Mouse (Mus musculus): ENCODE results near the gene Tfr2.

Tfr2 gene

DNA sequence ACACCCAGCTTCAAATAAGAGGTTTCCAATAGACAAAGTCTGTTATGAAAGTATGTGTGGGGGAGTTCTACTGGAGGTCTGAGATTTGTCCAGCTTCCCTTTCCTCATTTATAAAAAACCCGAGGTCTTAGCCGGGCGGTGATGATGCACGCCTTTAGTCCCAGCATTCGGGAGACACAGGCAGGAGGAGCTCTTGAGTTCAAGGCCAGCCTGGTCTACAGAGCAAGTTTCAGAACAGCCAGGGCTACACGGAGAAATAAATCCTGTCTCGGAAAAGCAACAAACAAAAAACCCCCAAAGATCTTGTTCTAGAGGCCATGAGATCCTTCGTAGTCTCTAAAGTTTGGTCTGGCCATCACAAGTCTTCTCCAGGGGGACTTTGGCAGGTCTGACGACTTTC is 58.4 kb downstream of the Tfr2 start:
- DNase-seq (ENCODE audit: low spot score), result no peak

DNA sequence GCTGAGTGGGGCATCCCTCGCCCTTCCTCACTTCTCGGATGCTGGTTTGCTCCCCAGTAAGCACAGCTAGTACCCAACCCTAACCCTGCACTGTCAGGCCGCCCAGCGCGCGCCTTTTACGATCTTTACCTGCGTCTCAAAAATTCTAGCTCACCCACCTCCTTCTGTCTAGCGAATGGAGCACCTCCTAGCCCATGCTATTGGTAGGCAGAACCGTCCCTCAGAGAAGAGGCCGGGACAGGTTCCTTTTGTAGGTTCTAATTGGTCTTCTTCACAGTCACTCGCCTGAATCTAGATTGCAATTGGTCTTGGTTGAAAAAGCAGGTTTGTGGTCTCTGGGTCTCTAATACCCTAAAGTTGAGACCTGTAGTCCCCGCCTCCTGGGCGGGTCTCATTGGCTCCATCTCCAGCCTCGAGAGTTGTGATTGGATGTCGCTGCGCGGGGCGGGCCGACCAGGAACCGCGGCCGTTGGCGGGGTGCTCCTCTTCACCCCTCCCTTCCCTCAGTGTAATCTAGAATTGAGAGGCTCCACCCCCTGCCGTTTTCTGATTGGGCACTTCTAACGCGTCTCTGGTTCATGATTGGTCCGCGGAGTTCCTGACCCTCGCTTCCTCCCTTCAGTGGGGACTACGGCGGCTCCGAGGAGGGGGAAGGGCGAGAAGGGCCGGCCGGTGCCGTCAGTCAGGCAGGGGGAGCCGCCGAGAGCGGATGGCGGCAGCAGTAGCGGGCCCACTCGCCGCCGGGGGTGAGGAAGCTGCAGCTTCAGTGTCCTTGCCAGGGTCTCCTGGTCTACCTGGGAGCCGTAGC is 59.1 kb downstream of the Tfr2 start, which contains the start of the genes Fbxo24, Lrch4 and Gm20605:
Fbxo24 (minus strand) TSS at position 505 of the 808 bp plus-strand sequence.
Lrch4 (plus strand) TSS at position 624 of the 808 bp plus-strand sequence.
Gm20605 (plus strand) TSS at position 678 of the 808 bp plus-strand sequence.
- peak; percentile 100 for DNase-seq (ENCODE audit: low spot score)

DNA sequence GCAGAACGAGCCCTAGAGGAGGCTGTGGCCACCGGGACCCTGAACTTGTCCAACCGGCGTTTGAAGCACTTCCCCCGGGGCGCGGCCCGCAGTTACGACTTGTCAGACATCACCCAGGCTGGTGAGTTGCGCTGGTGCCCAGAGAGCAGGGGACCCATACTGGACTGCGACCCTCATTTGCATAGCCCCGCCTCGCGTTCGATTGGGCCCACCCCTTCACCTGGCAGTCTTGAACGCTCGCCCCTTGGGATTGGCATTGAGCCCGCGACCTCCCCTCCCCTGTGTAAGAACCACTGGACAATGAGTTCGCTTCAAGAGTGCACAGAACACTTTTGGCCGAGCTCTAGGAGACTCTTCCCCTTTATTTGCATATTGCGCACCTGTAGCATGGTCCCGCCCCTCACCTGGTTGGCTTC is 59.7 kb downstream of the Tfr2 start:
- DNase-seq (ENCODE audit: low spot score), result no peak

DNA sequence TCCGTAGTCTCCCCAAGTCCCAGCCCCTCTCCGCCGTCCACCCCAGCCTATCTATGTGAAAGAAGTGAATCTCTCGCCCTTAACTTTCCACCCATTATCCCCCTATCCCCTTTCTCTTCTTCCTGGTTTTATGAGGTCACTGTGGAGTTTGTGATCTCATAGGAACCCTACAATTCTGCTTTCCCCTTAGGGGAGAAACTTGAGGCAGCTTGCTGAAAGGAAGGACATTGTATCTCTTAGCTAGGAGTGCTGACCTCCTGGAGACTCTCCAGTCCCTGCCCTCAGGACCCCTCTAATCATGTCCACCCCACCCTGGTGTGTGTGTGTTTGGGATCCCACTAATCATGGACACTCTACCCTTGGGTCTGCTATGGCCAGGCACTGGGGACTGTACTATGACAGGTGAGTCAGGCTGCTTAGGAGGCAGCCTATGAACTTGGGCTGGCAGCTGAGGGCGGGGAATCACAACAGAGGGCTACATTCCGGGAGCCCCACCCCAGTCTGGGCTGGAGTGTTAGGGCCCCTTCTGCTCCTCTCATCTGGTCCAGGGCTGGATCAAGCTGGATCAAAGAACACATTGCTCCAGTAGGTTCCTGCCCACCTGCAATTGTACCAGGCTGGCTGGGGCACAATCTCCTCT is 60.4 kb downstream of the Tfr2 start:
- DNase-seq (ENCODE audit: low spot score), result no peak

GRCm38 (mm10) chr5:137630602-137631001 is 61.0 kb downstream of the Tfr2 start:
- no peak for DNase-seq (ENCODE audit: low spot score)

GRCm38 (mm10) chr5:137631171-137631570 is 61.5 kb downstream of the Tfr2 start:
- DNase-seq (ENCODE audit: low spot score), result no peak

DNA sequence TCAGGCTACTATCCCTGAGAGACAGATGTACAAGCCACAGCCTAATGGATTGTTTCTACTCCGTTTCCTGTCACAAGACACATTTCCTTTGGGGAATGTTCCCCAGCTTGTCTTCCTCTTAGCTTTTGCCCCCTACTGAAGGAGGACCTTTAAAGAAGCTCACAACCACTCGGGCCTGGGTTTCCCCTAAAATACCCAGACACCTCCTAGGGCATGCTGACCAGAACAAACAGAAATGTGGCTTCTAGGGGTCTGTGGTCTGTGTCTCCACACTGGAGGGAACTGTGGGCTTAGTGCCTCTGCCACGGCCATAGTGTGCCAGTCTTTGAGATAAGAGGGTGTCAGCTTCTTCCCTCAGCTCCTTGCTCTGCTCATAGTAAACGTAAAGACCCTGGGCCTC is 62.0 kb downstream of the Tfr2 start:
- DNase-seq (ENCODE audit: low spot score), result no peak

DNA sequence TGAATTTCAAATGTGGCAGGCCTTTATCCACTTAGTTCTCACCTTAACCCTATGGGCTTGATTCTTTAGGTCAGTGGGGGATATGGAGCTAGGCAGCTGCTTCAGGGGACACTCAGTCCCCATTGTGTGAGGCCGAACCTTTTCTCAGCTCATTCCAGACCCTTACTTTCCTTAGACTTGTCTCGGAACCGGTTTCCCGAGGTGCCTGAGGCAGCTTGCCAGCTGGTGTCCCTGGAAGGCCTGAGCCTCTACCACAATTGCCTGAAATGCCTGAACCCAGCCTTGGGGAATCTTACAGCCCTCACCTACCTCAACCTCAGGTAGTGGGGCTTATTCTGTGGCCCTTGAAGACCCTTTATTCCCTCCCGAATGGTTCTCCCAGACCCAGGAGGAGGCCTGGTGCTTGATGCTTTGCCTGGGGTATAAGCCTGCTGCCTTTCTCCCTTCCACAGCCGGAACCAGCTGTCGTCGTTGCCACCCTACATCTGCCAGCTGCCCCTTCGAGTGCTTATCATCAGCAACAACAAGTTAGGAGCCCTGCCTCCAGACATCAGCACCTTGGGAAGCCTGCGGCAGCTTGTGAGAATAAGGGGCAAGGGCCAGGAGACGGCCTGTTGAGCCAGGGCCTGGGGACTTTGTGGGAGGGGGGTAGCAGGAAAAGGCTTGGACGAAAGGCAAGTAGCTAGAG is 63.9 kb downstream of the Tfr2 start:
- DNase-seq (ENCODE audit: low spot score), result no peak

All from left cerebral cortex, adult 11 months (tissue).